Mouse (Mus musculus) layer of hippocampus, postnatal 10 days (tissue): ENCODE measurements around the gene Tagln3. TPM values are rescaled to one million over a fixed set of nuclear protein-coding genes. Genes with fewer than 3 reads are reported as not detected.

Source experiments
- total RNA-seq, 2 experiments: library from RNA; stranded (reverse); gene quantifications; 2 replicates each; pipeline ENCODE4 v1.2.3; 2021

The Tagln3 gene
- total RNA-seq, 2 experiments from 2014 or later = 251 to 259 TPM

Other genes with a start within 250 kb of the Tagln3 start
- under 1 TPM; 0.11 to 0.25 TPM for gene Gm609, start 231.6 kb downstream of the Tagln3 start, total RNA-seq
- not detected for gene Gm17783, start 192.6 kb downstream of the Tagln3 start, total RNA-seq
- gene Slc9c1, start 189.3 kb downstream of the Tagln3 start, total RNA-seq = not detected
- not detected for gene Gcsam, start 114.2 kb downstream of the Tagln3 start, total RNA-seq
- not detected for gene BC016579, start 70.5 kb downstream of the Tagln3 start, total RNA-seq
- gene Tmprss7, start 30.9 kb downstream of the Tagln3 start, total RNA-seq = 1 to 10 TPM; 1.4 to 1.8 TPM
- 10 to 100 TPM; 20.7 to 22.9 TPM for gene Abhd10, start 18.3 kb upstream of the Tagln3 start, total RNA-seq
- gene Phldb2, start 229.0 kb upstream of the Tagln3 start, total RNA-seq = 1 to 10 TPM; 7.4 to 10.0 TPM